Mouse (Mus musculus): Measurements from ENCODE around the gene Gatad1. TPM values are rescaled to one million over a fixed set of nuclear protein-coding genes. Genes with fewer than 3 reads are reported as not detected.

Gatad1 gene
- total and polyA plus RNA-seq, 2 experiments from 2014 or later: 80.1 to 84.2 TPM

DNA sequence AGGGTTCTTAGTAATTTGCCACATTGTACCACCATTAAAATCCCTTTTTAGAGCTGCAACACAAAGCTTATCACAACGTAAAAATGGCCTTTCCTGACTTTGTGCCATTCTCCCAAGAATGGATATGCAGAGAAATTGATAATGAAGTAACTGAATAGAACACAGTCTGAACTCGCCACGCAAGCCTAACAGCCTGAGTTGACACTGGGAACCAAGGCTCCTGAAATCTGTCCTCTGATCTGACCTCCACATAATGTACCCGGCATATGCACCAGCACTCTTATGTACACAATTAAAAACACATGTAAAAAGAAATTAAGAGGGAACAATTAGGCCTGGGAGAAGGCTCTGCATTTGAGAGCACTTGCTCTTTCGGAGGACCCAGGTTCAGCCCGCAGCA lies 11.7 kb downstream of the Gatad1 start:
- Histone ChIP-seq H3K4me3 (ENCODE audit: low read length) (no peak overlapping the region), H3K27me3 (ENCODE audit: insufficient read depth, low read length) (no peaks in the 10 kb centered on the region), H3K4me2 (ENCODE audit: low read depth, low read length) (no peak overlapping the region), H3K27ac (no peak overlapping the region), H3K36me3 (ENCODE audit: insufficient read depth, low read length) (peaks cover 20% of the 10 kb centered on the region; the same call in 1 of the 2 replicates), H3K9me3 (ENCODE audit: low read length) (no peaks in the 10 kb centered on the region), H3K4me1 (ENCODE audit: insufficient read depth, low read length) (no peaks in the 10 kb centered on the region), H3K9ac (replicated peaks; ENCODE audit: low read length) (no peak overlapping the region)
- no peak for TF ChIP-seq CTCF (IDR thresholded peaks at IDR 0.05; ENCODE audit: low read depth)
- ATAC-seq (no peak), DNase-seq (ENCODE audit: low spot score) (no peak)
- 82% methylated on average over 6 of the region's 6 CpGs for WGBS

DNA sequence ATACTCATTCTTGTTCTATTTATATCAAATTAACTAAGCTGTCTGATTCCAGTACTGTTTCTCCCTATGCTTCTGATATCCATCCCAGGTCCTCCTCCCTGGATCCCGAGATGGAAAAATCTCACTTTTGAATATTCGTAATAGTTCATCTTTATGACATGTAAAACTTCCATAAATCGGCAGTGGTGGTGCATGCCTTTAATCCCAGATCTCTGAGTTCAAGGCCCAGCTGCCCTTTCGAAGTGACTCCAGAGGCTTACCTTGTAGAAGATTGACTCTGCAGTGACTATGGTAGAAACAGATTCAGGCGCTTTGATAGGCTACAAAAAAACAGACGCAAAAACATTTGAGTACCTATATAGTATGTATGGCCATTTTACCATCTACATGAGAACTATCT lies 12.4 kb downstream of the Gatad1 start:
- no peak for ATAC-seq
- no peak for DNase-seq (ENCODE audit: low spot score)
- Histone ChIP-seq H3K36me3 (ENCODE audit: insufficient read depth, low read length) (peaks cover 20% of the 10 kb centered on the region; the same call in 1 of the 2 replicates), H3K9ac (replicated peaks; ENCODE audit: low read length) (no peak overlapping the region), H3K4me3 (ENCODE audit: low read length) (no peak overlapping the region), H3K27ac (no peak overlapping the region), H3K4me1 (ENCODE audit: insufficient read depth, low read length) (no peaks in the 10 kb centered on the region), H3K9me3 (ENCODE audit: low read length) (no peaks in the 10 kb centered on the region), H3K27me3 (ENCODE audit: insufficient read depth, low read length) (no peaks in the 10 kb centered on the region), H3K4me2 (ENCODE audit: low read depth, low read length) (no peak overlapping the region)
- no peak for TF ChIP-seq CTCF (IDR thresholded peaks at IDR 0.05; ENCODE audit: low read depth)
- WGBS: 94% methylated on average over 6 of the region's 6 CpGs

DNA sequence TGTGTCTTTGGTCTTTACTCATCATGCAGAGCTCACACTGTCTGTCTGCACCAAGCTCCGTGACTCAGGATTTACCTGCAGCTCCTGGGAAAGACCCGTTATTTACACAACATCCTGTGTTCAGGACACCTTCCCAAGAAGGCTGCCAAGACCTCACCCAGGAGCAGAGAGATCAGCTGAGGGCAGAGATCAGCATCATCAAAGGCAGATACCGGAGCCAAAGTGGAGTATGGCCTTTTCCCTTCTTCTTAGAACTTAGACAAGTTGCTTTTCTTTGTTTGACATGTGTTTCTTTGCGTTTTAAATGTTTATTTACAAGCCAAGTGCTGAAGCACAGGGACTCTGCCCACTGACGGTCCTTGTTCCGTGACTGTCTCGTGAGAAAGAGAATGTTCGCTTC lies 21.7 kb downstream of the Gatad1 start:
- H3K27me3 ChIP-seq (ENCODE audit: insufficient read depth, low read length): no peaks in the 10 kb centered on the region
- H3K9ac ChIP-seq (replicated peaks; ENCODE audit: low read length): no peak overlapping the region
- 88% methylated on average over 8 of the region's 8 CpGs for WGBS
- no peak for TF ChIP-seq CTCF (IDR thresholded peaks at IDR 0.05; ENCODE audit: low read depth)
- H3K36me3 ChIP-seq (ENCODE audit: insufficient read depth, low read length): peaks cover 16% of the 10 kb centered on the region
- no peaks in the 10 kb centered on the region for H3K9me3 ChIP-seq (ENCODE audit: low read length)
- ATAC-seq (no peak), DNase-seq (ENCODE audit: low spot score) (no peak)
- no peak overlapping the region for H3K4me2 ChIP-seq (ENCODE audit: low read depth, low read length)
- no peak overlapping the region for H3K4me3 ChIP-seq (ENCODE audit: low read length)
- no peak overlapping the region for H3K27ac ChIP-seq
- H3K4me1 ChIP-seq (ENCODE audit: insufficient read depth, low read length): no peaks in the 10 kb centered on the region

DNA sequence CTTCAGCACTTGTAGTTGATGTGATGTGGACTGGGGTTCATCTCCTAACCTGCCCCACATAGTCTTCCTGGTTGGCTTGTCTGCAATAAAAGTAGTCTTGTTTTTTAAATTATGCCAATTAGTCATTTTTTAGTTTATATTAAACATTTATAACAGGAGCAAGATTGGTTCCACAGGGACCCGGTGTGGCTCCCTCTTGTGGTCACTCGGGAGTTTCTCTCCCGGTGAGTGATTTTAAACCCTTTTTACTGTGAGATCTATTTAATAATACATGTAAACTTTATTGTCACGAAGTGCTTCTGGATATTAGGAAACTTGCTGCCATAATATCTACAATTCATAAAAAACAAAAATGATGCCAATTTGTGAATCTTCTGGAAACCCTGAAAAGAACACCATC lies 23.0 kb downstream of the Gatad1 start:
- peaks cover 16% of the 10 kb centered on the region for H3K36me3 ChIP-seq (ENCODE audit: insufficient read depth, low read length)
- H3K4me2 ChIP-seq (ENCODE audit: low read depth, low read length): no peak overlapping the region
- peak; percentile 50; the same call in 1 of the 2 replicates for TF ChIP-seq CTCF (IDR thresholded peaks at IDR 0.05; ENCODE audit: low read depth)
- no peaks in the 10 kb centered on the region for H3K9me3 ChIP-seq (ENCODE audit: low read length)
- no peak overlapping the region for H3K4me3 ChIP-seq (ENCODE audit: low read length)
- H3K9ac ChIP-seq (replicated peaks; ENCODE audit: low read length): no peak overlapping the region
- no peak for ATAC-seq
- H3K27ac ChIP-seq: no peak overlapping the region
- no peaks in the 10 kb centered on the region for H3K27me3 ChIP-seq (ENCODE audit: insufficient read depth, low read length)
- peak; percentile 30 for DNase-seq (ENCODE audit: low spot score)
- WGBS: 69% methylated on average over 4 of the region's 4 CpGs
- no peaks in the 10 kb centered on the region for H3K4me1 ChIP-seq (ENCODE audit: insufficient read depth, low read length)

DNA sequence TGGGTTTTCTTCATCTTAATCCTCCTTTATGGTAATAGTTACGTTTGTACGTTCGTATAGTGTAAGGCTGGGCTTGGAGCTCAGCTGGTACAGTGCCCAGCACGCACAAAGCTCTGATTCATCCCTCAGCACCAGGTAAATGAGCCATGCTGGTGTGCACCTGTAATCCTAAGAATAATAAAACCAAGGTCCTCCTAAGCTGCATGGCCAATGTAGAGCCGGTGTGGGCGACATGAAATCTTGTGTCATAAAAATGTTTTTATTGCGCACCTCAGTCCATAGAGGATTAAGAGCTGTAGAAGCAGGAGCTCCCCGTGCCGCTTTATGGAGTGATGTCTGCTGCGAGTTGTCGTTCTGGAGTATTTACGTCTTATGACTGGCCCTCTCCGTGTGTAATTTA lies 23.7 kb downstream of the Gatad1 start:
- Histone ChIP-seq H3K4me2 (ENCODE audit: low read depth, low read length) (no peak overlapping the region), H3K27ac (no peak overlapping the region), H3K27me3 (ENCODE audit: insufficient read depth, low read length) (no peaks in the 10 kb centered on the region), H3K36me3 (ENCODE audit: insufficient read depth, low read length) (peaks cover 16% of the 10 kb centered on the region), H3K9me3 (ENCODE audit: low read length) (no peaks in the 10 kb centered on the region), H3K9ac (replicated peaks; ENCODE audit: low read length) (no peak overlapping the region), H3K4me3 (ENCODE audit: low read length) (no peak overlapping the region), H3K4me1 (ENCODE audit: insufficient read depth, low read length) (no peaks in the 10 kb centered on the region)
- WGBS: 95% methylated on average over 13 of the region's 13 CpGs
- ATAC-seq (no peak), DNase-seq (ENCODE audit: low spot score) (no peak)
- TF ChIP-seq CTCF (IDR thresholded peaks at IDR 0.05; ENCODE audit: low read depth): no peak

DNA sequence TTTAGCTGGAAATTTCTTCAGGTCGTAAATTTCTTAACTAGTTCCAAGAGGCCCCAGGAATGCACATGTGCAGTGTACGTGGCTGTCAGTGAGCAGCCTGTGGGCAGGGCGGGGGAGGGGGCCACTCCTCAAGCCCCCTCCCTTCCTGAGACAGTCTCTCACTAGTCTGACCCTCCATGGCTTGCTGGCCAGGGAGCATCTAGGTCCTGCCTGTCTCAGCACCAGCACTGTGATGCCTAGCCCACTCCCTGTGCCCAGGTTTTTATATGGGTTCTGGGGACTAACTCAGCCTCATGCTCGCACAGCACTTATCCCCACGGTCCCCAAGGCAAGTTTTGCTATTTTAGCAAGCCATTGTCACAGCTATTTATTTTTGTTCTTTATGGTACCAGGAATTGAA lies 24.7 kb downstream of the Gatad1 start:
- Histone ChIP-seq H3K27ac (no peak overlapping the region), H3K36me3 (ENCODE audit: insufficient read depth, low read length) (peaks cover 16% of the 10 kb centered on the region), H3K4me1 (ENCODE audit: insufficient read depth, low read length) (no peaks in the 10 kb centered on the region), H3K4me3 (ENCODE audit: low read length) (no peak overlapping the region), H3K27me3 (ENCODE audit: insufficient read depth, low read length) (no peaks in the 10 kb centered on the region), H3K9ac (replicated peaks; ENCODE audit: low read length) (no peak overlapping the region), H3K4me2 (ENCODE audit: low read depth, low read length) (no peak overlapping the region), H3K9me3 (ENCODE audit: low read length) (no peaks in the 10 kb centered on the region)
- DNase-seq (ENCODE audit: low spot score) (no peak), ATAC-seq (no peak; the same call in 1 of the 2 replicates)
- WGBS: 91% methylated on average over 5 of the region's 5 CpGs
- no peak for TF ChIP-seq CTCF (IDR thresholded peaks at IDR 0.05; ENCODE audit: low read depth)

DNA sequence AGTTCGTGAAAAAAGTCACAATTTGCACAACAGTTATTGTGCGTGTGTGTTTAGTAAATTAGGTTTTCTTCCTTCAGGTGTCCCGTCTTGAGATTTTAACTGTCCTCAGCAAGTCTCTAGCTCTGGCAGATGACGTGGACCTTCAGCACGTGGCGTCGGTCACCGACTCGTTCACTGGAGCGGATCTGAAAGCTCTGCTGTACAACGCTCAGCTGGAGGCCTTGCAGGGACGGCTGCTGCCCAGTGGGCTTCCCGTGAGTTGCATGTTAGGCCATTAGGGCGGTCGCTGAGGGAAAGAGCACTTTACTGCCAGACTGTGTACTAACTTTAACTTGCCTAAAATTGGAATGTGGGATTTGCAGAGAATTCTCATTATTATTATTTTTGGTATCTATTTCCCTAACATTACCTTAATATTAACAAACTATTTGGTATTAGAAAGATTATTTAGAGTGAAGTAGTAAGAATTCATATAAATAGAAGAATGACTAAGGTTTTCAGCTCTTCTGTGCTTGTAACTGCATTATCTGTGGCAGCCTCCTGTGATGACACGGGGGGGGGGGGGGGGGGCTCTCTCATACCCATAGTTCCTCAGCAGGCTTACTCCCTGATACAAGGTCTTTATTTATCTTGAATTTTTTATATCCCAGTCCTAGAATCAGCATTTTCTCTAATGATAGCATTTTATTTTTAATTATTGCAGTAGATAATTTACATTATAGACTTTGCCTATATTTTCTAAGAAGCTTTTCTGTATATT lies 25.3 kb downstream of the Gatad1 start:
- Histone ChIP-seq H3K9ac (replicated peaks; ENCODE audit: low read length) (no peak overlapping the region), H3K27me3 (ENCODE audit: insufficient read depth, low read length) (no peaks in the 10 kb centered on the region), H3K4me2 (ENCODE audit: low read depth, low read length) (no peak overlapping the region), H3K4me1 (ENCODE audit: insufficient read depth, low read length) (no peaks in the 10 kb centered on the region), H3K9me3 (ENCODE audit: low read length) (no peaks in the 10 kb centered on the region), H3K36me3 (ENCODE audit: insufficient read depth, low read length) (peaks cover 17% of the 10 kb centered on the region), H3K4me3 (ENCODE audit: low read length) (no peak overlapping the region), H3K27ac (no peak overlapping the region)
- peak; percentile 14 for DNase-seq (ENCODE audit: low spot score)
- ATAC-seq: 0 out of 2 replicates have a peak, but pooled peaks have one; percentile 35
- TF ChIP-seq CTCF (IDR thresholded peaks at IDR 0.05; ENCODE audit: low read depth): no peak
- WGBS: 35% methylated on average over 16 of the region's 16 CpGs
